Mouse (Mus musculus) layer of hippocampus, adult 2 months (tissue): ENCODE measurements at regions not wholly inside any gene's neighbourhood (a gene's known extent, or its start where the extent isn't known, plus 50 kb on each side); places are given as distances from the start of the nearest gene placed in this dataset.

Source experiments
- DNase-seq, 2 experiments: peaks; one replicate each; pipeline ENCODE4 v3.0.0; 2022; ENCODE audit warnings: low spot score in 2 of 2
- H3K27ac ChIP-seq: fragments of 200-600 bp; 2 replicates; pipeline ENCODE4 v1.8.1; 2022
- H3K4me3 ChIP-seq: fragments of 200-600 bp; 2 replicates; pipeline ENCODE4 v1.8.1; 2022; ENCODE audit warnings: mild to moderate bottlenecking
- CTCF ChIP-seq: fragments of 200-600 bp; conservative IDR thresholded peaks from 2 replicates; pipeline ENCODE4 v1.8.1; 2022; ENCODE audit warnings: antibody characterized with exemption, mild to moderate bottlenecking, moderate library complexity

DNA sequence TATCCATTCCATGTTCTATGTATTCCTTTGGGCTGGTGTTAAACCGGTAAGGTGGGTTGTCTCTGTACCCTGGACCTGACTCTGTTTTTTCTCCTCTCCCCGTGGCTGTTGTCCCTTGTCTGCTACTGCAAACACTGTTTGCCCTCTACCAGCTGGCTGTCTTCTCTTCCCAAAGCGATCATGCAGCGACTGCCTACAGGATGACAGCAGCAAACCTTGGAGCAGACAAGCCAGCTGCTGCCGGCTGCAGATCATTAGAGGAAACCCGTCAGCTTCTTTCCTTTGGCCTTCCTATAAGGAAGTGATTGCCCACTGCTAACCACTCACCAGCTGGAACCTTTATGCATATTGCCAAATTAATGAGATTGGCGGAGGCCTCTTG is 56.4 kb upstream of the Bmp2k start:
- DNase-seq: no peak
- no peak for TF ChIP-seq CTCF
- Histone ChIP-seq H3K27ac (no peak overlapping the region), H3K4me3 (no peak overlapping the region)

DNA sequence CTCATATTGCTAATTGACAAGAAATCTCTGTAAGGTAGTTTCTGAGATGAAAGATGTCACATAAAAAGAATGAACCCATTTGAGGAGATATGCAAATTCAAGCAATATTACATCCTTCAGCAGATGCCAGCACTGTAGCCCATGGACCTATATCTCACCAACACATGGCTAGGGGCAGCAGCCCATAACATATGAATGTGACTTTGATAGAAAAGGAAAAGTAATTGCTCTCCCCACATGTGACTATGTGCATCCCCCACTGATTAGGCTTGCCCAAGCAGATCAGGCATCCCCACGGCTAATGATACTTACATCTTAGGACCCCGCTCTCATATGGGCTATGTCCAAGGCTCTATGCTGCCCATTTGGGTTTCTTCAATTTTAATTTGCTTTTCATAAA is 56.0 kb upstream of the Bmp2k start:
- no peak for DNase-seq
- H3K4me3 ChIP-seq: no peak overlapping the region
- no peak for TF ChIP-seq CTCF
- no peak overlapping the region for H3K27ac ChIP-seq
